Mouse (Mus musculus) G1E (cell line): ENCODE measurements at regions not wholly inside any gene's neighbourhood (a gene's known extent, or its start where the extent isn't known, plus 50 kb on each side); places are given as distances from the start of the nearest gene placed in this dataset.

Source experiments
- CTCF ChIP-seq: IDR thresholded peaks from 2 replicates; pipeline ENCODE4 v1.5.1; 2012; ENCODE audit warnings: low read depth, low read length, inconsistent platforms, mixed read lengths
- GATA1 ChIP-seq: IDR thresholded peaks from 2 replicates; pipeline ENCODE4 v1.6.1; 2012; ENCODE audit warnings: borderline replicate concordance, low read length, inconsistent platforms, mixed read lengths
- POLR2AphosphoS5 ChIP-seq: IDR thresholded peaks from 2 replicates; pipeline ENCODE4 v1.6.1; 2012; ENCODE audit warnings: low read depth, low read length, inconsistent platforms; ENCODE audit not compliant: insufficient replicate concordance
- TAL1 ChIP-seq: conservative IDR thresholded peaks from 2 replicates; pipeline ENCODE4 v1.6.1; 2012; ENCODE audit warnings: low read depth, low read length, inconsistent platforms, mixed read lengths

- no peak for TF ChIP-seq GATA1
- TF ChIP-seq CTCF: no peak
- no peak for TF ChIP-seq TAL1
- no peak for TF ChIP-seq POLR2AphosphoS5
Observed at GRCm38 (mm10) chr5:39557376-39558001, 197.8 kb downstream of the Hs3st1 start.
